Mouse (Mus musculus) left cerebral cortex, postnatal 36 days (tissue): ENCODE results near the gene Tbccd1. TPM values are rescaled to one million over a fixed set of nuclear protein-coding genes. Genes with fewer than 3 reads are reported as not detected.

Experiments used
- DNase-seq, 2 experiments: peaks; one replicate each; pipeline ENCODE4 v3.0.0; 2021 to 2022; ENCODE audit warnings: low spot score in 2 of 2, mixed read lengths in 1 of 2
- intact Hi-C: fragments of 180-260 bp; cut with DNase I; formaldehyde crosslinking; loops from one replicate; pipeline ENCODE4 v1.15.1; 2025
- total RNA-seq, 2 experiments: library from RNA; stranded (reverse); gene quantifications; 2 replicates each; pipeline ENCODE4 v1.2.3; 2021

Tbccd1 gene
- total RNA-seq: 10 to 100 TPM; 13.8 to 16.3 TPM

DNA sequence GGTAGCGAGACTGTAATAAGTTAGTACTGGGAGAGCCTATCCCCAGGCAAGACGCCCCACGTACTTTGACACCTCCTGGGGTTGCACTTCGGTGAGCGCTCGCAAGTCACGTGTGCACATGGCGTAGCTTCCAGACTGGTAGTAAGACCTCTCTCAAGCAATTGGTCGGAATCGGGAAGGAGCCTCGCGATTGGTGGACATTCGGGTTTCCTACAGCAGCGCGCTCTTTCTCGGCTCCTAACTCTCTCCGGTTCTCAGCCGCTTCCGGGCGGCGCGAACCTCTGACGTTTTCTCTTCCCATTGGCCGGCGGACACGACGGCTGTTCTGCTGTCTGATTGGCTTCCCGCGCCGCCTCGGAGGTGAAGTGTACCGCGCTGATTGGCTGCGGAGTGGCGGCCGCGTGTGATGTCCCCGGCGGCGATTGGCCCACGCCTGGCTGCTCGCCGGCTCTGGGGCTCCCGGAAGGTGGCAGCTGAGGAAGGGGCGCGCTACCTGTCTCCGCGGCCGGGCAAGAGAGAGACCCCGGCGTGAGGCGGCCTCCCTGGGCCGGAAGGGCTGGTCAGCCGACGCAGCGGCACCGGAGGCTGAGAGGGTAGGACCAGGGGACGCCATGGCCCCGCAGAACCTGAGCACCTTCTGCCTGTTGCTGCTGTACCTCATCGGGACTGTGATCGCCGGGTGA, at the start of gene Tbccd1, which contains the start of gene Dnajb11:
TSS of gene Tbccd1 (minus strand) at position 239 of the 683 bp plus-strand sequence.
TSS of gene Dnajb11 (plus strand) at position 415 of the 683 bp plus-strand sequence.
- intact Hi-C loops: loop anchor here (5.0 kb wide), 1 partner anchor 270 kb away; the partner anchor contains the start of gene Rfc4
- peak; percentile 100 for DNase-seq

DNA sequence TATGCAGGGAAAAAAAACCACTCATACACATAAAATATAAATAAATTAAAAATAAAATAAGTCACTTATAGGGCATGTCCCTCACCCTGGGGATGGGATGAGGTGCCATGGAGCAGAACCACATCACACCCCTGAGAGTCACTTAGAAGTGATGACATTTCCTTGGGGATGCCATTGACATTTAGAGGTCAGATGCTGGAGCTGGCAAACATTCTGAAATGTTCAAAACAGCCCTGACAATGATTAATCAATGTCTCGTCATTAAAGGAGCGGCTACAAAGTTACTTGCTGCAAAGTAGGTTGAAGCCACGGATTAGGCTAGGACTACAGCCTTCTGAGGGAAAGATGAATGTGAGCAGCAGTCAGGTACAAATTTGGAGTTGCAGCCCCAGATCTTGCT, 43.9 kb upstream of the Tbccd1 start:
- no peak for DNase-seq
- intact Hi-C loops: no loop called here

DNA sequence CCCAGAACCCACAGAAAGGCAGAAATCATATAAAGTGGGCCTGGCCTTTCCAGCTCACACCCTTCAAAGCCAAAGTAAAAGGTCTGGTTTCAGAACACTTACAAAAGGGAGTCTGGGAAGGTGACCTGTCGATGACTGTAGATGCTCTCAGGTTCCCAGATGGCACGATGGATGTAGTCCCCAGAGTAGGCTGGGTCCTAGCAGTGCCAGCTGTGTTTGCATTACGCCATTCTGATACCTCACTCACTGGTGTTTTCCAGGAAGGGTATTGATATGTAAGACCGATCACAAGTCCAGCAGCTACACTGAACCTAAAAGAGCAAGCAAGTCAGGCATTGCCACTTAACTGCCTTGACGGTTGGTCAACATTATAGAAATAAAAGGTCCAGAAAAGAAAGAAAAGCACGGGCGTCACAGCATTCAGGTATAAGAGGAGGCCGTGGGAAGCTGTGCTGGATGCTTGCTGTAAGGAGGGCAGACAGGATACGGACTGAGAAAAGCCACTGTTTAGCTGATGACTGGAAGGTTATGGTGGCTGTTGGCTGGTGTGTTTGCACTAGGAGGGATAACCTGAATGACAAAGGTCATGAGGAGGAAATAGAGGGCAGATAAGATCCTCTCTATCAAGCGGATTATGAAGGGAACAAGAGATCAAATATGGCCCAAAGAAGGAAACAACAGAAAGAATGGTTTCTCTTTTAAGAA, 42.5 kb upstream of the Tbccd1 start:
- intact Hi-C loops: no loop called here
- DNase-seq: no peak

DNA sequence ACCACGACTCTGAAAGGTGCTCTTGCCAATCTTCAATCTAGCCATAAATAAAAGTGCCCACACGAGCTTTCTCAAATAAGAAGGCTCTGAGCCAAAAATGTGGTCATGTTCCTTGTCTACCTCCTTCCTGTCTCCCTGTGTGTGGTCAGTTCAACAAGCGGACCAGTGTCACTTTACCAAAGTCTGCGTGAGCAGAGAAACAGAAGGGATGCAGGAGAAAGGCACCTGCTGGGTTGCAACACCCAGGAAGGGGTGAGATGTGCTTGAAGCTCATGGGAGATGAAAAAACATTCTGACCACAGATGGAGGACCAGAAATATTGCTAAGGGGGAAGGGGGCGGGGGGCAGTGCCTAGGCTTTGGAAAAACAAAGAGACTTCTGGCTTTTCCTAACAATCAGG, 41.9 kb upstream of the Tbccd1 start:
- intact Hi-C loops: no loop called here
- no peak for DNase-seq

GRCm38 (mm10) chr16:22896618-22897017, 39.1 kb upstream of the Tbccd1 start:
- intact Hi-C loops: no loop called here
- DNase-seq: no peak

GRCm38 (mm10) chr16:22894095-22894494, 36.6 kb upstream of the Tbccd1 start:
- intact Hi-C loops: no loop called here
- DNase-seq: no peak

- DNase-seq: no peak
- intact Hi-C loops: no loop called here
Observed at GRCm38 (mm10) chr16:22891733-22892154, 34.3 kb upstream of the Tbccd1 start.

DNA sequence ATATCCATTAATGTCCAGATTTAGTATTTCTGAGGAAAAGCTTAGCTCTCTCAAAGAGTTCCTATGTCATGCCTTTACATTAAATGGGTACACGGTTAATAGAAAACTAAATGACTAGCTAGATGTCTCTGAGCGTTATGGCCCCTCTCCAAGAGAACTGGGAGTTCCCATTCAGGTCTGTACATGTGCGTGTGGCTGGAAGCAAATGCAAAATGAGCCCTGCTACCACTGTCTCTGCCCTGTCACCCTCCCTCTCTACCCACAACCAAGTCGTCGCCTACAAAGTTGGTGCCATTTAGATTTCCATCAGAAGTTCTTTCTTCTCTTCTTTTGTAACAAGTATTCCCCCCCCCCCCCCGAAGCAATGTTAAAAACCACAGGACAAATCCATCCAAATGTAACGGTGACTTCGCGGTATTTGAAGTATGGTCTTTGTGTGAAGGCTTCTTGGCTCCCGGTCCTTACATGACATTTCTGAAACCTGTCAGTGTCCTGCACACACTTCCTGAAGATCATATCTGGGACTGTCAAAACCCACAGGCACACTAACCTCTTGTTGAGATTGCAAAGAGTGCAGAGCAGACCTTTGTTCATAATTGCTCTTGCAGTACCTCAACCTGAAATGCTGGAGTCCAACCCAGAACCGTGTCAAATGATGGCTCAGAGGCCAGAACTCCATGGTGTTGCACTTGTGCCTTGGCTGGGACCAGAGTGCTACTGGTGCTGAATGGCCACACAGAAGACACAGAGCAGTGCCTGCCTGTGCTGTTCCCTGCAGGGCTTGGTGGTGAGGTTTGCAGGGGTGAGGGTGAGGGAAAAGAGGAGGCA, 33.4 kb upstream of the Tbccd1 start, which contains the start of gene Ahsg:
TSS of gene Ahsg (plus strand) at position 595 of the 828 bp plus-strand sequence.
- DNase-seq: no peak
- intact Hi-C loops: no loop called here

- intact Hi-C loops: no loop called here
- no peak for DNase-seq
Observed at GRCm38 (mm10) chr16:22889716-22890115, 32.2 kb upstream of the Tbccd1 start.

- no peak for DNase-seq
- intact Hi-C loops: no loop called here
Observed at GRCm38 (mm10) chr16:22888835-22889234, 31.4 kb upstream of the Tbccd1 start.

DNA sequence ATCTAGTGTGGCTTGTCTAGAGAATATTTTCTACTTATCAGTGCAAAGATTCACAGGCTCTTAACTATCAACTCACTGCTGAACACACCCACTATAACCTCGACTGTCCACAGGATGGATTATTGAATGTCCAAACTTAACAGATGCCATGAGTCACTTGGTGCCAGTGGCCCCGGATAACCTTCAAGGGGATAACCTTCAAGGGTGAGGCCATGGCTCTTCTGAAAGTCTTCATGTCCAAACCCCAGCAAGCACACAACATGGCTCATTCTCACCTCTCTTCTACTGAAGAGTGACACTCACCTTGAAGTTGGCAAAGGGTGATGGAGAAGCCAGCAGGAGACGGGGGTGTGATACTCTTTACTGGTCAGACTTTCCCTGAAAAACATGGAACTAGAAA, 29.3 kb upstream of the Tbccd1 start:
- intact Hi-C loops: no loop called here

DNA sequence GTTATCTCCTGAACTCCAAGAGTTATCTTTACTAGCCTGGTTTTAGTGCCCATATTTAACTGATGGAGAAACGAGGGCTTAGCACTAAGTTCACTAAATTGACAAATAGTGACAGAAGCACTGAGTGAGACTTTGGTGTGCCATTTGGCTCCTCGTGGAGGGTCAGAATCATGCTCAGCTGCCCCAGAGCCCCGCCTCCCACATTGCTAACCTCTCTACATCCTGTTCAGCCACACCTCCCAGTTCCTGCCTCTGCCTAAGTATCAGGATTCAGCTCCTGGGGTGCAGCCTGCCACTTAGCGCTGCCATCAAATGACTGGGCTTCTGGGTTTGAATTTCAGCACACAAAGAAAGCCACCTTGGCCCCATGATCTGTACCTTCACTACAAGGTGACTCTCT, 27.9 kb upstream of the Tbccd1 start:
- intact Hi-C loops: no loop called here
- DNase-seq: no peak

More for the DNA sequence above, 29.3 kb upstream of the Tbccd1 start:
- DNase-seq: no peak

DNA sequence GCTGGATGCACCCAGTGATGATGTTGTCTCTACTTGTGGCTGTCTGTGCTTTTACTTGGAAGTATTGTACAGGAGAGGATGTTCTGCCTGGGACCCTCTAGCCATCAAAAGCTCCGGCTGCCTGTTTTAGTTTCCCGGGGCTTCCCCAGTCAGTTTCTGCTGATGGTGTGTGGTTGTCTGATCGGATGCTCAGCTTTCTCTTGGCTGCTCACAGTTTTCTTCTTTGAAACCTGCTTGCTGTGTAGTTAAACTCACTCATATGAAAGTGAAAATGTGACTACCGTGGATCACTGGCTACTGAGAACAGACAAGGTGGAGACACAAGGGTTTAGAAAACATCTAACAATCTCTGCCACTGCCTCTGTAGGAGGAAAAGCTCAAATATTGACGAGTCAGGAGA, 26.0 kb upstream of the Tbccd1 start:
- DNase-seq: no peak
- intact Hi-C loops: no loop called here

DNA sequence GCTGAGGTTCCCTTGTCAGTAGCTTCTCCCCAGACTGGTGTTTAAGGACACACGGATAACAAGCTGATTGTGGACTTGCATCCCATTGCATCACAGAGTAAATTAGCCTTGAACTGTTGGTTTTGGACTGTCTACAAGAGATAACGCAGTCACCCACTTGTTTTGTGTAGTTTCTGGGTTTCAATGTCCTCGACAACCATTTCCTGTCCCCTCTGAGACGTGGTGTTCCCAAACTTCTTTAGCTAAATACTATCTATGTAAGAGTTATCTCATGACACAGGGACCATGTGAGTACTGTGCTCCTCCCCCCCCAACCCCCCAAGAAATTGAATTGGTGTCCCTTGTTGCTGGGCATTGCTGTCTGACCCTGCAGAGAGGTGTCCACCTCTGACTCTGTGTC, 24.0 kb upstream of the Tbccd1 start:
- intact Hi-C loops: no loop called here
- no peak for DNase-seq

DNA sequence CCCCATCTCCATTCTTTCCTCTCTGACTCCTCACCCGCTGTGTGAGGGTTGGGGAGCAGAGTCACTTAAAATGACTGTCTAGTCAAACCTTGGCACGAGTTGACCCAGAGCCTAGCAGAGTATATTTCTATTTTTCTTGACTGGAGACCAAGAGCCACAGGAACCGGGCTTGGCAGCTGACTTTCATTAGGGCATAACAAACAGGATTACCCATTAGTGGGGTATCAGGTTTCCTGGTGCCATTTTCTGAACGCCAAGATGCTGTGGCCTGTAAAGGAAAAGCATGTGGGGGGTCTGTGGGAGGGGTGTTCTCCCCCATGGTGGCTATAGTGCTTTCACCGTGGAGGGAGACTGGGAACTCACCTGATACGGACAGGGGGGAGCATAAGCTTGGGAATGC, 23.4 kb upstream of the Tbccd1 start:
- intact Hi-C loops: no loop called here
- DNase-seq: no peak

DNA sequence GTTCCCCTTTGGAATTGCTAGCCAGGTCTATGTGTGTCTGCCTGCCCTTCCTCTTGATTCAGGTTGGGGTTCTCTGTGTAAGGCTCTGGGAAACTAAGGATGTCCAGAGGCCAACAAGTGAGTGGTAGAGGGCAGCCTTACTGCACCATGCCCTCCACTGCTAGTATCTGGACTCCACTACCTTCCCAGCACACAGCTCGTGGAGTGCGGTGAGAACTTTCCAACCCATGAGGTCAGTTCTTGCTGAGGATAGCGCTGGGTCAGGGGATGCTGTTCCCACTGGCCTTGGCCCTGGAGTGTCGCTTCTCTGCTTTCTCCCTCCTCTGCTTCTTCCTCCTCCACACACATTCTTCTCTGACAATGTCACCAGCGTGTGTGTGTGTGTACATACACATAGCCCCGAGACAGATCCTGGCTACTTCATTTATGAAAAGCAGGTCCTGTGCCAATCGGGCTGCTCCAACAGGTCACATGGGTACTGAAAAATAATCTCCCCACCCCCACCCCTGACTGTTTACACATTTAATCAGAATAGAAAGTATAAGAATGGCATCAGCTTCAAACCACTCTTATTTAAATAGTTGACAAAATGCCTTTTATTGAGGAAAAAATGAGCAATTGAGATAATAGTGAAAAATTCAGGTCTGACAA, 22.6 kb upstream of the Tbccd1 start:
- DNase-seq: no peak
- intact Hi-C loops: no loop called here

- DNase-seq: no peak
- intact Hi-C loops: no loop called here
Observed at GRCm38 (mm10) chr16:22878716-22879115, 21.2 kb upstream of the Tbccd1 start.

GRCm38 (mm10) chr16:22877660-22878390, 20.4 kb upstream of the Tbccd1 start:
- intact Hi-C loops: no loop called here
- DNase-seq: no peak
